Mouse (Mus musculus): ENCODE measurements at regions not wholly inside any gene's neighbourhood (a gene's known extent, or its start where the extent isn't known, plus 50 kb on each side); places are given as distances from the start of the nearest gene placed in this dataset.
A peak's percentile ranks its signal among the peaks of the same experiment; 100 is the strongest.

GRCm38 (mm10) chrX:137193241-137193640 lies 71.4 kb upstream of the Esx1 start:
- no peak for DNase-seq (ENCODE audit: low spot score in 2 of 2)

- peak in 1 of 2 experiments; percentile 12 for DNase-seq (ENCODE audit: low spot score in 2 of 2)
These were observed 68.2 kb upstream of the Esx1 start for GRCm38 (mm10) chrX:137190122-137190521.

GRCm38 (mm10) chrX:137175774-137176173 lies 53.9 kb upstream of the Esx1 start:
- no peak for DNase-seq (ENCODE audit: low spot score in 2 of 2)

GRCm38 (mm10) chrX:137173455-137173854 lies 51.6 kb upstream of the Esx1 start:
- DNase-seq (ENCODE audit: low spot score in 2 of 2): no peak
